Mouse (Mus musculus) cerebellum, adult 9-10 months (tissue): Measurements from ENCODE around the gene Igf2bp3.

Experiments
- DNase-seq: peaks from one replicate; pipeline ENCODE4 v3.0.0; 2022

Igf2bp3 gene

GRCm38 (mm10) chr6:49173265-49173664 is 41.5 kb downstream of the Igf2bp3 start:
- no peak for DNase-seq

DNA sequence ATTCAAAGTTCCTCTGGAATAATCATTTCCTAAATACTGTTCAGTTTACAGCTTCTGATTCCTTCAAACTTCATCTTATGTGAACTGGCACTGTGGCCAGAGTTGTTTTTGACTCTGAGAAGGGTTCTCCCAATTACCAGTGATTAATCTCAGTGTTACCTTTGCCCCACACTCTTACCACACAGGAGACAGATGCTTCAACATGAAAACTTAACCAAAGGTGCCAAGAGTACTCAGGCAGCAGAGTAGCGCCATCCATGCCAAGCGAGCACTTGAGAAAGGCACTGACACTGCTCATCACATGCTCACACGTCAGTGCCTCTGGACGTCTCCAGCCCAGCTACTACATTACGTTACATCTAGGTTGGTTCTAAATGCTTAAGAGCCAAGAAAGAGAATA is 43.5 kb downstream of the Igf2bp3 start:
- DNase-seq: no peak

DNA sequence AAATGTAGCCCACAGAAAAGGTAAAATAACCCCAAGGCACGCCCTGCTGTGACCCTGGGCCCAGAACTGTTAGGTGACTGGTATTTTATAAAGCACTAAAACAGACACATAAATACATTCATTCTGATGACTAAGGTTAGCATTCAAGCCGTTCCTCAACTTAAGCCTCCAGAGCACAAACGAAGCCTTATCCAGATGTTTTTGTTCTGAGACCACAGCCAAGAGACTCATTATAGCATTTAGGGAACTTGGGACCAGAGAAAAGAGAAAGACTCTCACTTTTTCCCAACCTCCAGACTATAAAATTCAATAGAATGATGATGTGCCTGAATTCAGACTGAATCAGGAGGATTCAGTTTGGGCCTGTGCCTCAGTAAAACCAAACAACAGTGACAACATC is 46.1 kb downstream of the Igf2bp3 start:
- no peak for DNase-seq

- DNase-seq: no peak
Measured at GRCm38 (mm10) chr6:49167406-49167805, 47.4 kb downstream of the Igf2bp3 start.

DNA sequence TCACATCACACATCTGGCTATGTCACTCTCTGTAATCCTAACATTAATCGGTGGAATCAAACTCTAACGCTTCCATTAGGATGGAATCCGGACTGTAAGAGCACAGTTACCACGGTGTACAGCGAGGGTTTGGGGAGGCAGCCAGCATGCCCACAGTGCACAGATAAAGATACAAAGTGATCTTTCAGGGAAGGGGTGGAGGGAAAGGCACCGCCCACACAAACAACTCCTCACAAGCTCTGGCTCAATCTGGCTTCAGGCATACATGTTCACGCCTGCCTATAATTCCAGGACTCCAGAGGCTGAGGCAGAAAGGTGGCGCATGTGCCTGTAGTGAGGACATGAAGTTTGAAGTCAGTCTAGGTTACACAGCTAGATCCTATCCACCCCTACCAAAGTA is 48.4 kb downstream of the Igf2bp3 start:
- no peak for DNase-seq

- DNase-seq: no peak
Measured at GRCm38 (mm10) chr6:49165855-49166254, 48.9 kb downstream of the Igf2bp3 start.

DNA sequence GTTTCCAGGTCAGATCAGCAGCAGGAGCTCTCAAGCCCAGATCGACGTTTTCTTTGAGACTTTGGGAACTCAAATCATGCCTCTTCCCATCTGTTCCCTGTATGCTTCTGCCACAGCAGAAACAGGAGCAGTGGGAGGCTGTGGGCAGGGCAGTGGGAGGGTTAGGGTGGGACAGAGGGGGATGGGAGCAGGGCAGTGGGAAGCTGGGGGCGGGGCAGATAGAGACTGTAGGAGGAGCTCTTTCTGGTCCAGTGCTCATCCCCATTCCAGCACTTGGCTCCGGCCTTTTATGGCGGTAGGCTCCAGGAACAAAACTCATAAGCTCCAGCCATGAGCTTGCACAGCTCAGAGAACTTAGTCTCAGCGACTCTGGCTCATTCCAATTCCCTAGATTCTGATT is 49.7 kb downstream of the Igf2bp3 start:
- no peak for DNase-seq

DNA sequence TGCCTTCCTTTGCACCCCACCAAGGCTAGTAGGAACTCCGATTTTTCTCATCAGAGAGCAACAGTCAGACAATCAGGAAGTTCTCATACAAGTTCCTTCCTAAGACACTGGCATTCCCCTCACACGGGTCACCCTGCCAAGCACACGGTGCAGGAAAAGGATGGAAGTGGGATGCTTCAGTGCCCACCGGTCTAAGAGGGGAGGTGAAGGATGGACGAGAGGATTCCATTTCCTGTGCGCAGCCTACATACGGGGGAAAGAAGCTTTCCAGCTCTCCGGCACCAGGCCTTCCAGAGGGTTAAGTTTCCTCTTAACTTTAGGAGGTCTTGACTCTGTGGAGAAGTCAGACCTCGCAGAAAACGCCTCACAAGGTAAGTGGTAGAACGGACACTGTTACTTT is 50.1 kb downstream of the Igf2bp3 start:
- DNase-seq: no peak

- DNase-seq: no peak
Measured at GRCm38 (mm10) chr6:49159971-49160370, 54.8 kb downstream of the Igf2bp3 start.

DNA sequence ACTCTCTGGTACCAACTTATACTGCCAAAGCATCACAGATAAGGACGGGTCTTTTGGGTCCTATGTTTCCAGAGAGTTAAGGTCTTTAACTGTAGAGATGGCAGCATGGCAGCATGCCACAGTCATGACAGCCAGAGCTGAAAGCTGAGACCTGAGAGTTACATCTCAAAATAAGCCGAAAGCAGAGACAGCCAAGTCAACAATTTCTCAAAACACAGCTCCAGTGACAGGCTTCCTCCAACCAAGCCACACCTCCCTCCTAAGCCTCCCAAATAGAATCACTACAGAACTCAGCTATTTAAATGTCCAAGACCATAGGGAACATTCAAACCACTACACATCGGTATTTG is 58.0 kb downstream of the Igf2bp3 start:
- DNase-seq: no peak

DNA sequence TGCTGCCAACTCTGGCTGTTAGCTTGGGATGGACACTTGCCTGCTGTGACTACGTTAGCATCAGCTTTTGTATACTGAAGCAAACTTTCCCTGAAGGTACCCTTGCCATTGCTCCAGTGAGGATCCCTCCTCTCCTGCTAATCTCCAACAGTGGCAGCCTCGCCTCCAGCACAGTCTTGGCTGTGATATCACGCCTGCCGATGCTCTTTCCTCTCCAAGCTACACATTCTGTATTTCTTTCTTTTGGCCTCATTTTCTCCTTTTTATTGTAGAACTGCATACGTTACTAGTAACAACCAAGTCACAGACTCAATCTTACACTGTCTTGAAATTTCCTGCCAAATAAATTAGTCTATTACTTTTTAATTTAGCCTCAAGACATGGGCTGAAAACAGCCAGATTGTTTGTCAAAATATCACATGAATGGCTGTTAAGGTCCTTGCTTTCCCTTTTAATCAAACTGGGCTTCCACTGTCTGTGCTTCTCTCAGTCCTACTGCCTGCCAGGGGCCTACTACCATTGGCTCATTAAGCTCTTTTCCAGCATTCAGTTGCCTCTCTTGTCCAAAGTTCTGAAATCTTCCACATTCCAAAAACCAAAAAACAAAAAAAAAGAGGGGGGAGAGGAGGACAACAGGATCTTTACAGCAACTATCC is 58.5 kb downstream of the Igf2bp3 start:
- DNase-seq: no peak

DNA sequence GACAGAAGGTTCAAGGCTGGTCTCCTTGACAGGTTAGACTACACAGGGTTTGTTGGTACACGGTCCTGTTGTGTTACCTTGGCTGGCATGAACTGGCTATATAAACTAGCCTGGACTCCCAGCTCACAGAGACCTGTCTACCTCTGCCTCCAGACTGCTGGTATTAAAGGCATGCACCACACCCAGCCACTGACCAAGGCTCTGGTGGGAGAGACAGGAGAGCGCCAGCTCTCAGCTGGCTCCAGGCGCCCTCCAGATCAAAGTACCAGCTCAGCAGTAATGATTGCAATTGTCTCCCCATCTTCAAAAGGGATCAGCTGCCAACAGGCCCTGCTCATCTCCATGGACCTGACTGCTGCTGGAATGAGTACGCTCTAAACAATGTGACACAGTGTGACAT is 63.3 kb downstream of the Igf2bp3 start:
- DNase-seq: no peak

GRCm38 (mm10) chr6:49150349-49151229 is 64.2 kb downstream of the Igf2bp3 start:
- DNase-seq: no peak

DNA sequence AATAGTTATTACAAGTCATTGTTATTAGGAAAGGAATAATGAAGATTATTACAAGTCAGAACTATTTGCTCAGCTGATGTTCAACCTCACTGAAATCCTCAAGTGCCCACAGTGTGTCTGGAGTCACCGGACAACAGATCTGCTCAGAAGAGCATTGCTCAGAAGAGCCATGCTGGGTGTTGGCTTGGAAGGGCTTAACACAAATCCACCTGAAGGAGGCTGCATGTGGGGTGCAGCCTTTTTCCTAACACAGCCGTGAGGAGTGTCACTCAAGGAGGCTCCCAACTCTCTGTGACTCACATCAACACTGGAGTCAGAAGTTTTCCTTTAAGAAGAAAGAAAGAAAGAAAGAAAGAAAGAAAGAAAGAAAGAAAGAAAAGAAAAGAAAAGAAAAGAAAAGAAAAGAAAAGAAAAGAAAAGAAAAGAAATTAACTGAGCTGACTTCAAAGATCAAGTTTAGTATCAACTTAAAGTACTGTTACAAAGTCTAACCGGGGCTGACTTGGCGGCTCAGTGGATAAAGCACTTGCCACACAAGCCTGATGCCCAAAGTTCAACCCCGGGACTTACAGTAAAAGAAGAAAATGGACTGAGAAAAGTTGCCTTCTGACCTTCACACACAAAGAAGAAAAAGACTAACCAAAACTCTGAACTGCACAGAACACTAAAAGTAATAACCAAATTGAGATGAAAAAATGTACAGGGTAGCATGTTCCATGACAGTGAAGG is 65.4 kb downstream of the Igf2bp3 start:
- no peak for DNase-seq

- DNase-seq: no peak
Measured at GRCm38 (mm10) chr6:49148781-49149180, 66.0 kb downstream of the Igf2bp3 start.

DNA sequence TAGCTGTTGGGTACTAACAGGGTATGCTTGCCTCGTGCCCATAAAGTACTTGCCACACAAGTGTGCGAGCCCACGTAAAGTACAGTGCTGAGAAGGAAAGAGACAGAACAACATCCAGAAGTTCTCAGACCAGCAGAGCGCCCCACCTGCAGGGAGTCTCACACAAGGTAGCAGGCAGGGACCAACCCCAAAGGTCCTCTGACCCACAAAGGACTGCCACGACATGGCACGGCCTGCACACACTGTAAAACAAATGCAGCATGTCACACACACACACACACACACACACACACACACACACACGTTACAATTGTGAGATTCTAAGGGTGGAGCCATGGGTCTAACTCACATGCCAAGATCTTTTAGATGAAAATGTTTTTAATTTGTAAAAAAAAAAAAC is 66.4 kb downstream of the Igf2bp3 start:
- DNase-seq: no peak

DNA sequence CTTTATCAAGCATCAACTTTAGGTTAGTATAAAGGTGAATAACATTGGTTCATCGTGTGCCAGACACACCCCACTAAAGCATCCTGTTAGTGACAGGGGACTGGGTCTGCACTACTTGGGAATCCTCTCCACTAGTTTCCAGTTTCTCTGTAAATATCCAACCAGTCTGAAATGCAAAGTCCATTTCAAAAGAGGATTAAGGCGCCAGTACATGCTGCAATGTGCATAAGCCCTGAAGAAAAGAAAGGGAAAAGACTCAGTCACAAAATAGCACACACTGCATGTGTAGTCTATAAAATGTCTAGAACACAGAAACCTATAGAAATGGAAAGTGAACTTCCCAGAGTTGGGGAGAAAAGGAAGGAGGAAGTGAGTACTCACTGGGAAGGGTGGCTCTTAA is 68.3 kb downstream of the Igf2bp3 start:
- no peak for DNase-seq

- DNase-seq: peak; percentile 15
Measured at GRCm38 (mm10) chr6:49142428-49142827, 72.3 kb downstream of the Igf2bp3 start.

- no peak for DNase-seq
Measured at GRCm38 (mm10) chr6:49141125-49141524, 73.6 kb downstream of the Igf2bp3 start.

GRCm38 (mm10) chr6:49138159-49139051 is 76.4 kb downstream of the Igf2bp3 start:
- DNase-seq: peak; percentile 13

DNA sequence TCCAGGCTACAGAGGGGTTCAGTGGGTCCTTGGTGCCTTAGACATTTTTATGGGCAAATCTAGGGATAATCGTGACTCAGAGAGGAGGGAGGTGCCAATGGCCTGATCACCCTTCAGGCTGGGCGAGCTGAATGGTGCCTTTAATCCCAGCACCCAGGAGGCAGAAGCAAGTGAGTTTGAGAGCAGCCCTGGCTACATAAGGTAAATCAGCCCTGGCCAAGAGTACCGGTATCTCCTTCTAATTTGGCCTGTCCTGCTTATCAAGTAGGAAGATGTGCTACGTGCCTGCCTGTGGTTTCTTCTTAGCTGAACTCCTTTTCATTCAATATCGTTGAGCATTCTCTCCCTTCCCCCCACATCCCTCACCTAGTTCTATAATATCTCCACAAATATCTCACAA is 78.0 kb downstream of the Igf2bp3 start:
- no peak for DNase-seq

DNA sequence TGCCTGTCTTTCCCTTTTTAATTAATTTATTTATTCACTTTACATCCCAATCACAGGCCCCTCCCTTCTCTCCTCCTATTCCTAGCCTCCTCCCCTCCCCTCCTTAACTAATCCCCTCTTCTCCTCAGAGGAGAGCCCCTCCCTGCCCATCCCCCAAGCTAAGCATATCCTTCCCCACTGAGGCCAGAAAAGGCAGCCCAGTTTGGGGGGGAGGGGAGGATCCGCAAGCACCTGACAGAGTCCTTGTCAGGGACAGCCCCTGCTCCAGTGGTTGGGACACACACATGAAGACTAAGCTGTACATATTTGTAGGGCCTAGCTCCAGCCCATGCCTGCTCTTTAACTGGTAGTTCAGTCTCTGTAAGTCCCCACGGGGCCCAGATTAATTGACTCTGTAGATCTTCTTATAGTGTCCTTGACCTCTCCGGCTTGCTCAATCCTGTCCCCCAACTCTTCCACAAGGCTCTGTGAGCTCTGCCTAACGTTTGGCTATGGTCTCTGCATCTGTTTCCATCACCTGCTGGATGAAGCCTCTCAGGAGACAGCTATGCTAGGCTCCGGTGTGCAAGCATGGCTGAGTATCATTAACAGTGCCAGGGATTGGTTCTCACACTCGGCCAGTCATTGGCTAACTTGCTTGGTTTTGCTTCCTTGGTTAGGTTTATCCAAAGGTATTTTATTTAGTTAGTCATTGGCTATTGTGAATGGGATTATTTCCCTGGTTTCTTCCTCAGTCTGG is 82.2 kb downstream of the Igf2bp3 start:
- no peak for DNase-seq
